Mouse (Mus musculus): ENCODE results near the gene Rpl15.

DNA sequence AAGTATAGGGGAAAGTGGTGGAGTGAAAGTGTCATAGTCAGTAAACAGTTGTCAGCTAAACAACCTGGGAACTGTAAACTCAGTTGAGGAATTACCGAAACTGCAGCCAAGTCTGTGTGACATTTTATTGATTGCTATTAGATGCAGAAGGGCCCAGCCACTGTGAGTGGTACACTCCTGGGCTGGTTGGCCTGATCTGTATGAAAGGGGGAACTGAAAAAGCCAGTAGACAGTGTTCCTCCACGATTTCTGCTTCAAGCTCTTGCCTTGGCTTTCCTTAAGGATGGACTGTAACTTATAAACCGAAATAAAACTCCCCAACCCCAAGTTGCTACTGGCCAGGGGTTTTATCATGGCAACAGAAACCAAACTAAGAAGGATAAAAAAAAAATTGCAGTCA is 21.4 kb upstream of the Rpl15 start:
- TF ChIP-seq CTCF (IDR thresholded peaks at IDR 0.05; ENCODE audit: low read depth) (no peak), EP300 (IDR thresholded peaks at IDR 0.05; ENCODE audit: low read depth) (no peak)

Data from liver, postnatal 0 days (tissue).